Mouse (Mus musculus) spleen, adult 18-20 months (tissue): ENCODE results near the gene Trim9.
A peak's percentile ranks its signal among the peaks of the same experiment; 100 is the strongest.

Source experiments
- DNase-seq, 2 experiments: peaks; one replicate each; pipeline ENCODE4 v3.0.0; 2022; ENCODE audit warnings: mixed read lengths in 2 of 2

Trim9 gene

GRCm38 (mm10) chr12:70249616-70250157, 97.7 kb downstream of the Trim9 start:
- DNase-seq = no peak

- no peak for DNase-seq
Measured at GRCm38 (mm10) chr12:70247683-70248474, 99.5 kb downstream of the Trim9 start.

GRCm38 (mm10) chr12:70242550-70242949, 104.9 kb downstream of the Trim9 start:
- no peak for DNase-seq

- no peak for DNase-seq
Measured at GRCm38 (mm10) chr12:70239741-70240140, 107.7 kb downstream of the Trim9 start.

- DNase-seq = no peak
Measured at GRCm38 (mm10) chr12:70238604-70239003, 108.8 kb downstream of the Trim9 start.

GRCm38 (mm10) chr12:70234938-70235484, 112.4 kb downstream of the Trim9 start:
- peak in 1 of 2 experiments; percentile 59 for DNase-seq

GRCm38 (mm10) chr12:70234411-70234810, 113.0 kb downstream of the Trim9 start:
- DNase-seq = peak in 1 of 2 experiments; percentile 31

GRCm38 (mm10) chr12:70233637-70234315, 113.6 kb downstream of the Trim9 start:
- no peak for DNase-seq

GRCm38 (mm10) chr12:70232020-70232544, 115.3 kb downstream of the Trim9 start:
- DNase-seq = no peak

- DNase-seq = no peak
Measured at GRCm38 (mm10) chr12:70231294-70231693, 116.1 kb downstream of the Trim9 start, which contains the start of gene Pygl. Gene Pygl, minus strand, starts transcription at chr12:70231488.

GRCm38 (mm10) chr12:70228155-70228554, 119.3 kb downstream of the Trim9 start:
- no peak for DNase-seq

- peak; percentile 55 to 57 for DNase-seq
Measured at GRCm38 (mm10) chr12:70227121-70227932, 120.1 kb downstream of the Trim9 start.

GRCm38 (mm10) chr12:70226655-70227054, 120.8 kb downstream of the Trim9 start:
- no peak for DNase-seq

GRCm38 (mm10) chr12:70223331-70223730, 124.1 kb downstream of the Trim9 start:
- DNase-seq = no peak

- no peak for DNase-seq
Measured at GRCm38 (mm10) chr12:70221425-70221824, 126.0 kb downstream of the Trim9 start.

GRCm38 (mm10) chr12:70218795-70219540, 128.4 kb downstream of the Trim9 start:
- no peak for DNase-seq

- DNase-seq = no peak
Measured at GRCm38 (mm10) chr12:70216229-70216800, 131.1 kb downstream of the Trim9 start.

- no peak for DNase-seq
Measured at GRCm38 (mm10) chr12:70214281-70214680, 133.1 kb downstream of the Trim9 start.

GRCm38 (mm10) chr12:70213601-70214000, 133.8 kb downstream of the Trim9 start:
- no peak for DNase-seq

GRCm38 (mm10) chr12:70212501-70212900, 134.9 kb downstream of the Trim9 start:
- no peak for DNase-seq

GRCm38 (mm10) chr12:70208214-70208613, 139.2 kb downstream of the Trim9 start:
- no peak for DNase-seq
